Mouse (Mus musculus) ES-E14 (cell line): Measurements from ENCODE around the gene Llgl2.

Experiments used
- CHD2 ChIP-seq: IDR thresholded peaks from 2 replicates; pipeline ENCODE4 v1.6.1; 2014; ENCODE audit warnings: mild to moderate bottlenecking, low read depth, low read length, inconsistent platforms
- HCFC1 ChIP-seq: IDR thresholded peaks from 2 replicates; pipeline ENCODE4 v1.6.1; 2012; ENCODE audit warnings: low read length, inconsistent platforms, borderline replicate concordance; ENCODE audit not compliant: insufficient read depth
- MAFK ChIP-seq: IDR thresholded peaks from 2 replicates; pipeline ENCODE4 v1.6.1; 2014; ENCODE audit warnings: mild to moderate bottlenecking, low read depth, low read length, inconsistent platforms; ENCODE audit not compliant: insufficient read depth
- ZC3H11A ChIP-seq: IDR thresholded peaks from 2 replicates; pipeline ENCODE4 v1.6.1; 2012; ENCODE audit warnings: low read depth, mild to moderate bottlenecking, inconsistent platforms, low read length, borderline replicate concordance
- ZNF384 ChIP-seq: IDR thresholded peaks from 2 replicates; pipeline ENCODE4 v1.6.1; 2012; ENCODE audit warnings: low read depth, low read length, inconsistent platforms

- TF ChIP-seq HCFC1 (no peak), ZNF384 (no peak), CHD2 (no peak), MAFK (no peak), ZC3H11A (no peak)
These were observed 15.9 kb upstream of the Llgl2 start for GRCm38 (mm10) chr11:115807971-115808370.
